Mouse (Mus musculus) limb, embryonic 12.5 days (tissue): ENCODE results near the gene Itsn1. TPM values are rescaled to one million over a fixed set of nuclear protein-coding genes. Genes with fewer than 3 reads are reported as not detected.
A peak's percentile ranks its signal among the peaks of the same experiment; 100 is the strongest.

Source experiments
- ATAC-seq: fragments of 200-750 bp; cut with Nextera tagmentation; 2 replicates; pipeline ENCODE4 v1.8.0; 2017; ENCODE audit warnings: low read depth, moderate TSS enrichment; ENCODE audit not compliant: insufficient number of reproducible peaks, insufficient read depth, low FRiP score, low TSS enrichment
- H3K27ac ChIP-seq: fragments of 300-500 bp; sonication (generic); 2 replicates; pipeline ENCODE4 v1.5.1; 2016; ENCODE audit warnings: mild to moderate bottlenecking, moderate library complexity
- H3K27me3 ChIP-seq: fragments of 300-500 bp; sonication (generic); 2 replicates; pipeline ENCODE4 v1.6.1; 2016; ENCODE audit warnings: mild to moderate bottlenecking, moderate library complexity
- H3K36me3 ChIP-seq: fragments of 300-500 bp; sonication (generic); 2 replicates; pipeline ENCODE4 v1.6.1; 2016; ENCODE audit warnings: mild to moderate bottlenecking, moderate library complexity
- H3K4me1 ChIP-seq: fragments of 300-500 bp; sonication (generic); replicated peaks from 2 replicates; pipeline ENCODE4 v1.6.1; 2016
- H3K4me2 ChIP-seq: fragments of 300-500 bp; sonication (generic); 2 replicates; pipeline ENCODE4 v1.6.1; 2016; ENCODE audit warnings: mild to moderate bottlenecking, moderate library complexity
- H3K4me3 ChIP-seq: fragments of 300-500 bp; sonication (generic); replicated peaks from 2 replicates; pipeline ENCODE4 v1.5.1; 2016; ENCODE audit warnings: mild to moderate bottlenecking
- H3K9ac ChIP-seq: fragments of 300-500 bp; sonication (generic); replicated peaks from 2 replicates; pipeline ENCODE4 v1.6.1; 2016; ENCODE audit warnings: mild to moderate bottlenecking, moderate library complexity
- H3K9me3 ChIP-seq: fragments of 300-500 bp; sonication (generic); 2 replicates; pipeline ENCODE4 v1.6.1; 2016; ENCODE audit warnings: mild to moderate bottlenecking, moderate library complexity
- WGBS: fragments of 180-500 bp; shearing (Covaris S2); methylation state at CpG from one replicate; pipeline ENCODE4 v1.1.7; 2016; 5-methylcytosine and 5-hydroxymethylcytosine counted together
- polyA plus RNA-seq: library from polyadenylated mRNA; unstranded; fragments of >200 nt; fragmentation: Nextera tagmentation; extraction: Ambion mirVana; gene quantifications from 2 replicates; pipeline ENCODE4 v1.2.1, GENCODE M21; 2016

Gene Itsn1
- polyA plus RNA-seq, 1 experiment from 2014 or later = 39.8 TPM

DNA sequence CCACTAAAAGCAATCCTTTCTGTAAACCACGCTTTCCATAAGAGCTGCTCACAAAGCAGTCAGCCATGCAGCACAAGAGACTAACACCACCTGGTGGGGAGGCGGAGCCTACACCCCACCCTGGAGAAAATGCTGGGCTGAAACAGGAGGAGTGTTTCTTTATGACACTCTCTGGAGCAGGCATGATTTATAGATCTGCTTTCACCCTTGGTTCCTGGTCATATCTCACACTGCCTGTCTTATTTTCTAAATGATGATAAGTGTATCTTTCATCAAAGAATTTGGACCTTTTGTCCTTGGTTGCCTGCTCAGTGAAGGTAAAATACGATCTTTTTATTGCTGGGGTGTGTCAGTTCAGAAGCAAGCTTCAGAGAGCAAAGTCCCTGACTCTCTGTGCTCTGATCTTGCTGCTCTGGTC is 26.3 kb upstream of the Itsn1 start:
- H3K36me3 ChIP-seq = peaks cover 66% of the 10 kb centered on the region
- 0 out of 2 replicates have a peak overlapping the region, but pooled peaks have one; percentile 12 for H3K27ac ChIP-seq
- no peak overlapping the region for H3K4me2 ChIP-seq
- no peak overlapping the region for H3K4me3 ChIP-seq
- H3K27me3 ChIP-seq = no peaks in the 10 kb centered on the region
- 58% methylated on average over 3 of the region's 3 CpGs for WGBS
- peaks cover 6% of the 10 kb centered on the region; the same call in 1 of the 2 replicates for H3K4me1 ChIP-seq
- H3K9ac ChIP-seq = no peak overlapping the region
- no peaks in the 10 kb centered on the region for H3K9me3 ChIP-seq
- ATAC-seq = no peak

DNA sequence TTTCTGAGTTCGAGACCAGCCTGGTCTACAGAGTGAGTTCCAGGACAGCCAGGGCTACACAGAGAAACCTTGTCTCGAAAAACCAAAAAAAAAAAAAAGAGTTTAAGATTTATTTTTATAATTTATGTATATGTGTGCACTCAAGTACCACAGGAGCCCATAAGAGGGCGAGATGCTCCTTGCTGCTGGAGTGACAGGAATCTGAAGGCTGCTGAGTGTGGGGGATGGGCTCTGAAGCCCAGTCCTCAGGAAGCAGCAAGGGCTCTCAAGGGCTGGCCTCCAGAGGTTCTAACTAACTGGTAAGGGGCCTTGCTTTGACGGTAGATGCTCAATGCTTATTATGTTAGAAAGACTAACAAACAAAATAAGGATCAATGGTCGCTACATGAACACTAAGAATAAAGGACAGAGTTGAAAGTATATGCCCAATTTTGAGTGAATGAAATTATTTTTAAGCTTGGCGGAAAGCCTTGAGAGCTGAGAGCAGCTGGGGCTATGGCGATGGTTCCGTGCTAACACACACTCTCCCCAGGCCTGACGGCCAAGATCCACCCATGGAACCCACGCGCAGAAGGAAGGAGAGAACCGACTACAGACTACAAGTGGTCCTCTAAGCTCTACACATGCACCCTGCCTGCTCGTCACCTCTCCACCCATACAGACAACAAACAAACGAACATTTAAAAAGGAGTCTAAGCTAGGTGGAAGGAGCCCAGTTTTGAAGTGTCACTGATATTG is 24.3 kb upstream of the Itsn1 start:
- peaks cover 6% of the 10 kb centered on the region; the same call in 1 of the 2 replicates for H3K4me1 ChIP-seq
- no peak overlapping the region for H3K9ac ChIP-seq
- H3K27me3 ChIP-seq = no peaks in the 10 kb centered on the region
- H3K36me3 ChIP-seq = peaks cover 64% of the 10 kb centered on the region
- 82% methylated on average over 14 of the region's 14 CpGs for WGBS
- H3K27ac ChIP-seq = 0 out of 2 replicates have a peak overlapping the region, but pooled peaks have one; percentile 51
- no peak for ATAC-seq
- no peaks in the 10 kb centered on the region for H3K9me3 ChIP-seq
- no peak overlapping the region for H3K4me3 ChIP-seq
- no peak overlapping the region for H3K4me2 ChIP-seq

DNA sequence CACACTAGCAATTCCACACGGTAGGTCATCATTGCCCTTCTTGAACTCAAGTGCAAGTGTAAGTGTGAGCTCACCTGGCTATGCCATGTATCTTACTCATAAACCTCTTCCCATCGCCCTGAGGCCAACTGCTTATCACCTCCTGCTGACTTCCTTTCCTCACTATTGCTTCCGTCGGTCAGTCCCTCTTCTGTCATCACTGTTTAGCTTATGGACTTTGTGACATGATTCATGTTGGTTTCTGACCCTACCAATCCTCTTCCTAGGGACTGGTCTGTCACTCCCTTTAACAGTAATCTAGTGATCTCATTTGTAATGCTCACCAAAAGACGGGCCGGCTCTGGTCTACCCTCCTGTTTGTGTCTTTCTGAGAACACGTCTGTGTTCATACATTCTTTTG is 18.8 kb upstream of the Itsn1 start:
- peaks cover 83% of the 10 kb centered on the region for H3K36me3 ChIP-seq
- 89% methylated on average over 7 of the region's 7 CpGs for WGBS

DNA sequence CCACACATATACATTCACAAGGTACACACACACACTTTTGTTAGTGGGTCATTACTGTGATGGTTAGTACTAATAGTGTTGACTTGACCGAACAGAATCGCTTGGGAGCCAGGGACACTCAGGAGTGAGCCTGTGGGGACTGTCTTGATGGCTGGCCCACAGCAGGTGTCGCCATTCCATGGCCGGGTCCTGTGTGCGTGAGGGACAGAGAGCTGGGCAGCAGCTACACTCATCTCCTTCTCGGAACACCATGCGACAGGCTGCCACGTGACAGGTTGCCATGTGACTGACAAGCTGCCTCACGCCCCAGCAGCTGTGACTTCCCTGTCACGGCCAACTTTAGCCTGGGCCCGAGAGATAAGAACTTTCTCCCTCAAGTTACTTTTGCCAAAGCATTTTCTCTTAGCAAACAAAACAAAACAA is 12.1 kb upstream of the Itsn1 start:
- 86% methylated on average over 11 of the region's 11 CpGs for WGBS

More for the DNA sequence above, 18.8 kb upstream of the Itsn1 start:
- no peak for ATAC-seq
- H3K27ac ChIP-seq = no peak overlapping the region
- no peak overlapping the region for H3K9ac ChIP-seq
- no peaks in the 10 kb centered on the region for H3K9me3 ChIP-seq
- H3K4me3 ChIP-seq = no peak overlapping the region
- H3K4me2 ChIP-seq = no peak overlapping the region
- H3K4me1 ChIP-seq = no peaks in the 10 kb centered on the region
- H3K27me3 ChIP-seq = no peaks in the 10 kb centered on the region

DNA sequence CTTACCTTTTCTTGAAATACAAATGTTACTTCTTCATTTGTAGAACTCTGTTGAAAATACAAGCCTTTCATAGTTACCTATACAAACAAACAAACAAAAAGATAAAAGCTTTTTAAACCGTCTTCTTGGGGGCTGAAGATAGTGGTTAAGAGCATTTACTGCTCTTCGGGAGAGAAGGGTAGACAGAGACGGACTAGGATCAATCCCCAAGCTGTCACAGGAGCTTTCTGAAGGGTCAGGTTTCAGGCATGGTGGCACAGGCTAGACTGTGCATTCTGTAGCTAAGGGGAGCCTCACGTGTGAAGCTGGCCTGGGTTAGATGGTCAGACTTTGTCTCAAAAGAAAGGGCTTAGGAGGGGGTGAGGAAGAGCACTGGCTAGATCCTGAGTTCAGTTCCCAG is 11.7 kb upstream of the Itsn1 start:
- ATAC-seq = no peak
- Histone ChIP-seq H3K4me3 (no peak overlapping the region), H3K27me3 (no peaks in the 10 kb centered on the region), H3K27ac (no peak overlapping the region), H3K9ac (no peak overlapping the region), H3K4me2 (no peak overlapping the region), H3K4me1 (no peaks in the 10 kb centered on the region), H3K9me3 (no peaks in the 10 kb centered on the region), H3K36me3 (peaks cover 81% of the 10 kb centered on the region)
- 78% methylated on average over 4 of the region's 4 CpGs for WGBS

More for the DNA sequence above, 12.1 kb upstream of the Itsn1 start:
- no peaks in the 10 kb centered on the region for H3K4me1 ChIP-seq
- H3K27me3 ChIP-seq = no peaks in the 10 kb centered on the region
- H3K4me3 ChIP-seq = no peak overlapping the region
- H3K9ac ChIP-seq = no peak overlapping the region
- H3K27ac ChIP-seq = no peak overlapping the region
- ATAC-seq = no peak
- H3K9me3 ChIP-seq = no peaks in the 10 kb centered on the region
- peaks cover 85% of the 10 kb centered on the region for H3K36me3 ChIP-seq
- no peak overlapping the region for H3K4me2 ChIP-seq

DNA sequence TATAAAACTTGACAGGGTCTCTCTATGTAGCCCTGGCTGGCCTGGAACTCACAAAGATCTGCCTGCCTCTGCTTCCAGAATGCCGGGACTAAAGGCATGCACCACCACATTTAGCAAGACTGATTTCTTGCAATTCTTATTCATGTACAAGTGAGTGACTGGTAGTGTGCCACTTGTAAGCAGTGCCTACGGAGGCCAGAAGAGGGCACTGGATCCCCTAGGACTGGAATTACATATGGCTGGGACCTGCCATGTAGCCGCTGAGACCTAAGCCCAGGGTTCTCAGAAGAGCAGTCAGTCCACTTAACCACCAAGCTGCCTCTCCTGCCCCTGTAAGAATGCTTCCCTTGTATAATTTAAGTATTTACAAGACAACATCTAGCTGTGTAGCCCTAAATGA is 4.8 kb upstream of the Itsn1 start:
- WGBS = 52% methylated on average over 3 of the region's 3 CpGs
- Histone ChIP-seq H3K9ac (no peak overlapping the region), H3K4me1 (peaks cover 11% of the 10 kb centered on the region), H3K27ac (no peak overlapping the region), H3K4me2 (no peak overlapping the region), H3K4me3 (no peak overlapping the region), H3K27me3 (no peaks in the 10 kb centered on the region), H3K9me3 (no peaks in the 10 kb centered on the region), H3K36me3 (peaks cover 30% of the 10 kb centered on the region; the same call in 1 of the 2 replicates)
- no peak for ATAC-seq

DNA sequence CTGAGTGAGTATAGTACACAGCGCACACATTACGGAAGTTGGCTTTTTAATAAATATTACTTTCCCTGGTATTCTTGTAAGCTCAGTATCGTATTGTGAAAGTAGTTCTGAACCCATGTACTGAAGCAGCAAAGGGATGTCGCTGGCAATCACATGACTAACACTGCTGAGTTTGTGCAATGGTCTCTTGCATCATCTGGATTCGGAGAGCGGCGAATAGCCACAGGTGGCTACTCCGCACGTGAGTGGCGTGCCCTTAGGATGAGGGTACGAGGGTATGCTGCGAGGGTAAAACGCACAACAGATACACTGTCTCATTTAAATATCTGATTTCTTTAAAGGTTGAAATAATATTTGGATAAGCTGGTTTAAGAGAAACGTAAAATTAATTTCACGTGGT is 1.6 kb upstream of the Itsn1 start:
- H3K27me3 ChIP-seq = no peaks in the 10 kb centered on the region
- H3K4me1 ChIP-seq = peaks cover 21% of the 10 kb centered on the region
- H3K9me3 ChIP-seq = no peaks in the 10 kb centered on the region
- 93% methylated on average over 15 of the region's 15 CpGs for WGBS
- ATAC-seq = no peak
- peak overlapping the region; percentile 96 for H3K4me3 ChIP-seq
- H3K4me2 ChIP-seq = peak overlapping the region; percentile 78
- H3K9ac ChIP-seq = peak overlapping the region; percentile 58
- H3K27ac ChIP-seq = no peak overlapping the region
- H3K36me3 ChIP-seq = peaks cover 11% of the 10 kb centered on the region; the same call in 1 of the 2 replicates

DNA sequence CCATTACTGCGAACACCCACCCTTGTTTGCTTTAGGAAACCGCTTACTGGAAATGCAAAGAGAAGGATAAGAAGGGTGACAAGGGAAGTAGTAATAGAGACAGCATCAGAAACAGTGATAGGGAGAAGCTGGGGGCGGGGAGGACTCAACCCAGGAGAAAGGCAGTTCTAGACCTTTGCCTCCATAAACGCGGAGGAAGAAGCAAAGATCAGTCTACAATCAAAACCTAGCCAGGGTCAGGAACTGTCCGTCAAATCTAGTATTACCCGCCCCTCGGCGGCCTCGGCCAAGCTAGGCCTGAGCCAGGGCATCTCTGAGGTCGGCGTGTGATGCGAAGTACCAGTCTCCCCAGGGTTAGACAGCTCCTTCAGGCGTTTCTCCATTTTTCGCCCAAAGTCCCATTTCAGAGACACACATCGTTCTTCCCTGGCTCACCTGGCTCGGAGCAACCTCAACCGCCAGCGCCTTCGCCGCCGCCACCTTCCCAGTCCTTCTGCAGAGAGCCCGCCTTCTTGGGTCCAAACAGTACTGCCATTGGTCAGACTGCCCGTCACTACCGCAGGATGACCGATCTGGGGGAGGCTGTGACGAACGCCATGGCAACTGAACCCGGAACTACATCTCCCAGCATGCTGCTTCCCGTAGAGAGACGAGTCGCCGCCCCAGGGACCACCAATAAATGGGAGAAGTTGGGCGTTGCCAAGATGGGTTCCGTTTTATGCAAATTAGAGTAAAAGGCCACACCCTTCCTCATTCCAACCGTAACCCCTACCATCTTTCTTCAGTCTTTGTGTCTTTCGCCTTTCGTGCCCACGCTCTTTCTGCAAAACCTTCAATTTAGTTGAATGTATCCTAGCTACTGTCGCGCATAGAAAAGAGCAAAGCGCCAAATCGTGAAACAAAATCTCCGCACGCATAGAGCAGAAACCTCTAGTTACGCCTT is 687 bp upstream of the Itsn1 start, which contains the start of gene Cryzl1:
Gene Cryzl1, minus strand, starts transcription at position 853 of the 943 bp plus-strand sequence.
- H3K9me3 ChIP-seq = no peaks in the 10 kb centered on the region
- peak; percentile 97 for ATAC-seq
- no peaks in the 10 kb centered on the region for H3K27me3 ChIP-seq
- peak within 1 kb of the TSS; percentile 96 for H3K4me3 ChIP-seq
- H3K4me1 ChIP-seq = peaks cover 21% of the 10 kb centered on the region
- WGBS = 1% methylated on average over 46 of the region's 46 CpGs
- H3K4me2 ChIP-seq = peak within 1 kb of the TSS; percentile 78
- H3K27ac ChIP-seq = peak within 1 kb of the TSS; percentile 93
- H3K36me3 ChIP-seq = peaks cover 11% of the 10 kb centered on the region; the same call in 1 of the 2 replicates
- peak within 1 kb of the TSS; percentile 93 for H3K9ac ChIP-seq

DNA sequence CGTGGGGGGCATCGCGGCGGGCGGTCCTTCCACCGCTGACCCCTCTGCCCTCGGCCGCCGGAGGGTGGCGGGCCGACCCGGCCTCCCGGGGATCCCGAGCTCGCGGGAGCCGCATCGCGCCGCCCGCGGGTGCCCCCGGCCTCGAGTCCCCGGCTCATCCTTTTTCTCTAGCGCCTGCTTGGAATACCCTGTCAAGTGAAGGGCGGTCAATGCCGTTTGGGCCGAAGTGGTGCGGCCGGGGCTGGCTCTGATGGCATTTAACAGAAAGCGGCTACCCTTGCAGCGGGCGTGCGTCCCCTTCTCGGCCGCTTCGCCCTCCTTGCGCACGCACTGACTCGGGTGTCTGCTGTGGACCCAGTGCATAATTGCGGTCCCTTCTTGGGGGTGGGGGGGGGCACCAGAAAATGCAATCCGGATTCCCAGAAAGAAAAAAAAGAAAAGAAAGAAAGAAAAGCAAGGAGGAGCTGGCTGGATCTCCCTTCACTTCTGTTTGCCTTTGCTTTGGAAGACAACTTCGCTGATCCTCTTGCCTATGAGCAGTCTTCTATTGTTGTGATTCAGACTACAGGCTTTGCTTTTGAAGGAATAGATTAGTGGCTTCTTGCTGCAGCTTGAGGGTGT is 850 bp downstream of the Itsn1 start:
- Histone ChIP-seq H3K4me2 (peak overlapping the region; percentile 76), H3K36me3 (peaks cover 3% of the 10 kb centered on the region; the same call in 1 of the 2 replicates), H3K9ac (peak overlapping the region; percentile 93), H3K27ac (peak overlapping the region; percentile 93), H3K9me3 (no peaks in the 10 kb centered on the region), H3K4me3 (peak overlapping the region; percentile 96), H3K4me1 (peaks cover 28% of the 10 kb centered on the region), H3K27me3 (no peaks in the 10 kb centered on the region)
- no peak for ATAC-seq
- 1% methylated on average over 42 of the region's 44 CpGs for WGBS

DNA sequence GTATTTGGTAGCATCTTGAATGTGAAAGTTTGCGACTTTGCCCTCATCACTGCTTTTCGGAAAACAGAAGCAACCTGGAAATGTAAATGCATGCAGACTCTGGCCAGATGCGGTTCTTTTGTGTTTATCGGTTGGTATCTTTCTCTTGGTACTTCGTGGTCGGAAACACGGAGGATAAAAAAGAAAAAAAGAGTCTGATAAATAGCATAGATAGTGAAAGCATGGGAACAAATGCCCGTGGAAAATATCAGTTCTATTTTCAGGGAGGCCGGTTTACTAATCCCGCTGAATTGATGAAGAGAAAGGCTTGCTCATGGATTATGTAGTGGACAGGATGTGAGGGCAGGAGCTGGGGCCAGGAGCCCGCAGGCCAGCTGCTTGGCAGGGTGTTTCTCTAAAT is 1.4 kb downstream of the Itsn1 start:
- Histone ChIP-seq H3K4me1 (peaks cover 31% of the 10 kb centered on the region), H3K9me3 (no peaks in the 10 kb centered on the region), H3K9ac (peak overlapping the region; percentile 93), H3K4me2 (peak overlapping the region; percentile 76), H3K27ac (no peak overlapping the region), H3K4me3 (peak overlapping the region; percentile 96), H3K36me3 (no peaks in the 10 kb centered on the region), H3K27me3 (no peaks in the 10 kb centered on the region)
- ATAC-seq = no peak
- WGBS = under 1% methylated on average over 11 of the region's 11 CpGs
